Mouse (Mus musculus): Measurements from ENCODE around the gene Pcdh9.

Gene Pcdh9

DNA sequence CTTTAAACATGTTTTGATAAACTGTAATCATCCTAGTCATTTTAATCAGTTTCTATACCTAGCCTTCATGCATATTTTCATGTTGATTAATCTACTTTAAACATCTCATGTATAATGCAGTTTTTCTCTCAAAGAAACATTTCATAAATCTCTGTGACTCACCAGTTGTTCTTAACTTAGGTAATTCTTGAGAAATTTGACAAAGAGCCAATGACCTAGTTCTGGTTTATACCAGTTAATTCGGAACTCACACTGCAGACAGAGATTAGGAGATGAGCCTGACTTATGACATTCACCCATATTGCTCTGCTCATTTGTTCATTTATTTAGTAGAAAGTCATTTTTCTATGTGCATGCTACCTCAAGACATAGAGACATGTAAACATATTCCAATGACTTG lies 328.9 kb downstream of the Pcdh9 start:
- DNase-seq (ENCODE audit: low spot score in 2 of 2): no peak

- DNase-seq (ENCODE audit: low spot score in 2 of 2): no peak
Measured at GRCm38 (mm10) chr14:93553771-93554170, 336.7 kb downstream of the Pcdh9 start.

DNA sequence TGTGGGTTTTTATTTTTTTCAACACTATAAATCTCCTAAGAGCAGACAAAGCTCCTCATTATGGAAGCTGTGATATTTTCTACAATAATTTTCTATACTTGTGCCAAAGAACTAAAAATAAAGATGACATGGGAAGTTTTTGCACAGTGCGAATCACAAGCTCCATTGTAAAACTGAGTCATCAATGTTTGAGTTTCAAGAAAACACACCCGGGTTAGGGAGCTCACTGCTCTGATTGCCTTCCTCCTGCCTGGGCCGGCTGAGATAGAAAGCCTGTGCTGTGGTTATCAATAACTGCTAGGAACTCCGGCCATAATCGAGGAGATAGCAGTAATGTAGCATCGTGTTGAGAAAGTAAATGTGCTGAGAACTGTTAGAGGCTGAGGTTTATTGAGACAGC lies 344.9 kb downstream of the Pcdh9 start:
- no peak for DNase-seq (ENCODE audit: low spot score in 2 of 2)

DNA sequence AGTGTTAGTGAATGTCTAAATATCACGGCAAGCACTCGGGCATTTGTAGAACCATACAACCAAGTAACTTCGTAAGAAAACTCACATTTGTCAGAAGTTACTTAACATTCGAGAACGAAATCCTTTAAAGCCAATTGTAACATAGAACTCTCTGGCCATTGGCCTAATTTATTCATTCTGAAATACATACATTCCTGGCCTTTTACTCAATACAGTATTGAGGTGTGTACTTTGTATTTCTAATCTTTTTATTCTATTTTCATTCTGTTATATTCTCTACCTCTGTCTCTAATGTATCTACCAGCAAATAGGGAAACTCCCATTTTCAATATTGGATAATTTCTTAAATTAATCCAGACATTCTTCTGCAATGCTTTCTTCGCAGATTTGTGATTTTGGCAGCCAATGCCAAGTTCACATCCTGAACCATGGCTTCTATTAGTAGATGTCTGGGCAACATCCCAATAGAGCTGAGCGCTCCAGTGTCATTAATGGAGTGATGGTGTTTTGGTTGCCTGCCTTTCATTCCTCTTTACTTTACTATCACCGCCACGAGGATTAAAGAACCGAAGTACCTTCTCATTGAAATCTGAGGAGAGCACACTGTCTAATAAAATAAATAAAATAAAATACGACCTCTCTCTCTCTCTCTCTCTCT lies 346.4 kb downstream of the Pcdh9 start:
- no peak for DNase-seq (ENCODE audit: low spot score in 2 of 2)

DNA sequence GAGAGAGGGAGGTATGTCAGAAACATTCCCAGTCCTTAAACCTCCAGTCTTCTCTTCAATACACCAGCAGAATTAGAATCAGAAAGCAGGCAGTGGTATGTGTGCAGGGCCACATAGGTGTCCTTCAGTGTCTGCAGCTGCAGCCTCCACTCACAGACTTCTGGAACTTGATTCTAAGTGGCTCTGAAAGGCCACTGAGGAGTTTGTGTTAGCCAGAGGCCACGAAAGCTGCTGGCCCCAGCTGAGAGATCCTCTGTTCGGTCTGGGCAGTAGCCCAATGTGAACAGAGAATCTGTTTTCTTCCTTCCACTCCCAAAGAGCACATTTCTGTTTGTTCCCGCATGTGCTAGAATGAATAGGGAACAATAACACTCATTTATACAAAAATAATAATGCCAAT lies 346.9 kb downstream of the Pcdh9 start:
- DNase-seq (ENCODE audit: low spot score in 2 of 2): no peak

DNA sequence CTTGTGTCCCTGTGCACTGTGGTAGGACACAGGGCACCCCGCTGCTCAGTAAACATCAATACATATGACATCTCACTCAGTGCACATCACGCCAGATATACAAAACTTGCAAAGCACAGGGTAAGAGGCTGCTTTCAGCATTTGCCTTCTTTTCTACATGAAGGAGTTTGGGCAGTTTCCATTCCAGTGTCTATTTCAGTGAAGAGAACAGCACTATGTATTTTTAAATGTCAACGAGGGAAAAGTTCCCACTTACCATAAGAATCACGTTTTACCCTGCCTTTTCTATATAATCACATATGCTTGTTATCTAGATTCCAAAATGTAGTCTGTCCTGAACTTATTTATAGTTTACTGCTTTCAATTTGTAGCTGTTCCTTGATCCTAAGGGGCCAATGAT lies 355.6 kb downstream of the Pcdh9 start:
- DNase-seq (ENCODE audit: low spot score in 2 of 2): no peak

DNA sequence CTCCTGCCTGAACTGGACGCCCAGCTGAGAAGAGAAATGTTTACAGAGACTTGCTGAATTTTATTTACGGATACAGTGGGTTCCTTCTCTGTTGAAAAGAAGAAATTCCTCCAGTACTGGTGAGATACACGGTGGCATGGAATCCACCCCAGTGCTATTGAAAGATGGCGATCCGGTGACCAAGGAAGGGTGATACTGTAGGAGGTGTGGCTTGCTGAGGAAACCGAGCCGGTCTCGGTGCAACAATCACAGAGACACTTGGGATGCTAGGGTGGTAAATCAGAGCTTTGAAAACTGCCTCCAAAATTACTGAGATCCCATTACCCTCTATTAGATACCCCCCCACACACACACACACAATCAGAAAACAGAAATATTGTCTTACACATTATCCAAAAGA lies 367.0 kb downstream of the Pcdh9 start:
- DNase-seq (ENCODE audit: low spot score in 2 of 2): no peak

DNA sequence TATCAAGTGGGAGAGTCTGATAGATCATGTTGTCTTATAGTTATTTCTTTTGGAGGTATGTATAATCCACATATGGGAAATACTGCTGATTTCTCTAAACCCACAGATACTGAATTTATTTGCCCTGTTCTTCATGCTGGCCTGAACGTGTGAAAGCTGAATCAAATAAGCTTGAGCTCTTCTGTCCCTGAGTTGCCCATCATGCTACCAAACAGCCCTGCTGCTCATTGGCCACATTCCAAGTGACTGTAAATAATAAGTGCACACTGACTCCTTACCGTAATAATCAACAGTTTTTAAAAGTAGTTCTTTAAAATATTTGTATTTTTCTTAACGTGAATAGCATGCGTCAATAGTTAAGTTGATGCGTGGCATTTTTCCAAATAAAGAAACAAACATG lies 370.3 kb downstream of the Pcdh9 start:
- no peak for DNase-seq (ENCODE audit: low spot score in 2 of 2)

- DNase-seq (ENCODE audit: low spot score in 2 of 2): no peak
Measured at GRCm38 (mm10) chr14:93516679-93517078, 373.8 kb downstream of the Pcdh9 start.

DNA sequence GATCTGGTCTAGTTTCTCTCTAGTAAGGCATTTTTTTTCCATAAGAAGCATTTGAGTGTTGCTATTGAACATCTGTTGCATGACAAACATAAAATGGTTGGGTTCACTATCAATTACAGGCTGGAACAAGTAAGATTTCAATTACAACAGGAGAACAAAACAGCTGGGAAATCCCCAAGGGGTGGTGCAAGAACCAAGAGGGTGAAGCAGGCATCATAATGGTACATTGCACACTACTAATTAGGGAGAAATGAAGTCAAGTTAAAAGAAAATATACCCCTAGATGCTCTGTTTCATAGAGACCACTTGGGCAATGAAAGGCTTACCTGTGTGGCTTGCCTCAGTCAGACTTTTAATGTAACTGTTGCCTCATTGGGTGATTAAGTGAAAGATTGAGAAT lies 384.4 kb downstream of the Pcdh9 start:
- DNase-seq (ENCODE audit: low spot score in 2 of 2): no peak

DNA sequence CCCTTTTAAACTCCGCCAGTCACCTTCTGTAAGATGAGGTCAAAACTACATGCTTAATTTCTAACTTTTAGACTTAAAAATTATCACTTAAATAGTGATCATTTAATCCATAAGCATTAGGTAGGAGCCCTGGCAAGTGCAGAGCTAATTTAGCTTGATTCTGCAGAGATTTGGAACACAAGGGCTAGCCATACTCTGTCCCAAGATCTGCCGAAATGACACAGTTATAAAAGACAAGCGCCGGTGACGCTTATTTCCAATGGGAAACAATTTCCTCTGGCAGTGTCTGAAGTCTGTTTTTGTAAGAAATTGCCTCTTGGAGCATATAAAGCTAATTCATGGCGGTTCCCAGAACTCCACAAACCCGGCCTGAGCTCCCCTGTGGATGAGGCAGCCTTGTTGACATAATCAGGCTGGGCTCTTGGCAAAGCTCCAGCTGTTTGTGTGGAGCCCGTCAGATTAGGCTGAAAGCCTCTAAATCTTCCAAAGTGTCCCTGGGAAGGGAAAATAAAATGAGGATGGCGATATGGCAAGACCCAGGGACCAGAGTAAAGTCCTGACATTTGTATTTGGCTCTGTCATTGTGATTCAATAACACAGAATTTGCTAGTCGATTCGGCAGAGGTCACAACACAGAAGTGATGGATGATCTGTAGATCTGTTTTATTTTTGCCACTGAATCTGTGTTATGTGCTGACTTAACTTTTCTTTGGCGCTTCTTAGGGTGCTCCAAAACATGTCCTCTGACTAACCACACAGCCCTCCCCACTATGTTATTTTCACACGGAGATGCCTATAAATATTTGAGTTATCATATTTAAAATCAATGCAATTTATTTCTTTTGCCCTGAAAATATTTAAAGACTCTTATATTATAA lies 391.4 kb downstream of the Pcdh9 start:
- no peak for DNase-seq (ENCODE audit: low spot score in 2 of 2)

DNA sequence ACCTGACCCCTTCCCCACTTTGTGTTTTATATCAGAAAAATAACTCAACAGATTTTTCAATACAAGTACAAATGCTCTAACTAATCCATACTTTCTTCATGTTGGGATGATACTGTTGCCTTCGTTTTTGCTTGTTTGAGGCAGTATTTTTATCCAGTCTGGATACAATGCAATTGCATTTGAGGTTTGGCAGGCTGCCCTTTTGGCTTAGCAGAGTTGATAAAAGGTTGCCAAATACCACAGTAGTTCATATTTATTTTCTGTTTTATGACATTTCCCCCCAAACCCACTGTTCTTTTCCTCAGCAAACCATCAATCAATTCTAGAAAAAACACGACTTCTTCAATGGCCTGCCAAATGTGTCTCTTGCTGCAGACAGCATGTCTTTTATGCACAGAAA lies 415.5 kb downstream of the Pcdh9 start:
- DNase-seq (ENCODE audit: low spot score in 2 of 2): no peak

DNA sequence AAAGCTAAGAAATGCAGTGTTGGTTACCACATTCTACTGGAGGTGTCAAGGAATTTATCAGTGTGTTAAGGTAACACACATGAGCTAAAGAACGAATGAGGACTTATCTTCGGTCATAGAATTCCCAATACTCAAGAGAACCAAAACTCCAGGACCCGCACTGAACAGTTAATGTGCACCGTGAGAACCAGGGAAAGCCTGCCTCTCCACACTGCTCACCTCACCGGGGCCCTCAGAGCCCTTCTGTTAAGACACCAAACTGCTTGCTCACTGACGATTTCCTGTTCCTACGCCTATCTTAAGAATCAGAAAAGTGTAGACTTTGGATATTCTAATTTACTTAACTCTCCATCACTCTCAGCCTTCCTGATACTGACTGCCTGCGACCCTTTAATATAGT lies 418.0 kb downstream of the Pcdh9 start:
- DNase-seq (ENCODE audit: low spot score in 2 of 2): no peak

GRCm38 (mm10) chr14:93463360-93463892 lies 427.1 kb downstream of the Pcdh9 start:
- no peak for DNase-seq (ENCODE audit: low spot score in 2 of 2)

DNA sequence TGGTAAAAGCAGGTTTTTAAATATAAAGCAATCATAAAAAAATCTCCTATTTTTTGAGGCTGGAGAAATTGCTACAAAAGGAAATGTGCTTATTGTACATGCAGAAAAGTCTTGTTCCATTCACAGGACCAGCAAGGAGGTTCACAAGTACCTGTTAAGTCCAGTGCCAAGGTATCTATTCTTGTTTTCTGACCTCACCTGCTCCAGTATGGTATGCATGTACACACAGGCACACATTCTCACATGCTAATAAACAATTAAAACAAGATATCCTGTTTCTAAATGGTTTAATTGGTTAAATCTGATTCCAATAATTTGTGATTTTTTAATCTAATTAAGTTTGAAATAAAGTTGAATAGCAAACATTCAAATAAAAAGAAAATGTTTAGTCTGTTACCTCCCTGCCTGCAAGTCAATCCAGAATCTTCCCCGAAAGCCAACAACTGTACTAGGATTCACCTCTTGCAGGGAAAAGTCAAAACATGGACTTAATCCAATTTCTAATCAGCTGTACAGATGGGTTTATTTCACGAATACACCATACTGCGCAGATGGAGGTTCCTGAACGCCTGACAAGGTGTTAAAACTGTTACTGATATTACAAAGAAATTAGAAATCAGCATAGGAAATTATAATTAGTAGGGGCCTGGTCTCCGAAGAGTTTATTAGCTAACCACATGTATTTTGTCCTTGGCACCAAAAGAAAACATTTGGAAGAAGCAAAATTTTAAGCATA lies 439.4 kb downstream of the Pcdh9 start:
- no peak for DNase-seq (ENCODE audit: low spot score in 2 of 2)

- DNase-seq (ENCODE audit: low spot score in 2 of 2): no peak
Measured at GRCm38 (mm10) chr14:93441852-93442251, 448.6 kb downstream of the Pcdh9 start.

GRCm38 (mm10) chr14:93437226-93437625 lies 453.3 kb downstream of the Pcdh9 start:
- DNase-seq (ENCODE audit: low spot score in 2 of 2): no peak

GRCm38 (mm10) chr14:93416752-93417151 lies 473.7 kb downstream of the Pcdh9 start:
- DNase-seq (ENCODE audit: low spot score in 2 of 2): no peak

DNA sequence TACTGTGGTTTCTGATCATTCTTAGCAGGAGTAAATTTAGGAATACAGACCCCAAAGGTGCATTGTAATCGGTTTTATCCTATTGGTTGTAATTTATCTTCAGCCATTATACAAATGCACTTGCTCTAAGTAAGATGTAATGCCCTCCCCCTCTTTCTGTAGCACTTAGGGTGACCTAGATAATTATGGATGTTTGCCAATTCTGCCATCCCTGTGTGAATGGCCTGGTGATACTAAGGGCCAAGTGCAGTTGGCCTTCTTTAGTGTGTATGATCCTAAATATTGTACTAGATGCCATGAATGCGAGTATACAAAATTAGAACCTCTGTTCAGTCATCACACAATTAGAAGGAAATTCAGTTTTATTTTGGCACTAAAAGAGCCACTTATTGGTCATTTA lies 475.0 kb downstream of the Pcdh9 start:
- no peak for DNase-seq (ENCODE audit: low spot score in 2 of 2)

DNA sequence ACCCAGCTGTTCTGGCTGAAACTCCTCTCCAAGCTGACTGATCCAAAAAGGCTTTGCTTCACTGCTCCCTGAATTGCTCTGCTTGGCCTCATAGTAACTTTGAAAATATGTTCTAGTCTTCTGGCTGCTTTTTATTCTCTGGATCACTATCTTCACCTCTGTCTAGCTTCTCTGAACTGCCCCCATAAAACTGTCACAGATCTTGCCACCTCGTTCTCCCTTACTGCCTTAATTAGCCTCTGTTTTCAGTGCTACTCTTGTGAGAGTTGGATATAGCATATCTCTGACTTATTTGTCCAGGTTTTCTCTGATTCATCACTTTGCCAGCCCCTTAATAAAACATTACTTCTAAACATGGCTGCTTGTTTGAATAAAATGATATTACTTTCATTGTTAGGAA lies 481.2 kb downstream of the Pcdh9 start:
- DNase-seq (ENCODE audit: low spot score in 2 of 2): no peak

GRCm38 (mm10) chr14:93407747-93408146 lies 482.7 kb downstream of the Pcdh9 start:
- DNase-seq (ENCODE audit: low spot score in 2 of 2): no peak

- DNase-seq (ENCODE audit: low spot score in 2 of 2): no peak
Measured at GRCm38 (mm10) chr14:93385090-93385489, 505.4 kb downstream of the Pcdh9 start.
